Mouse (Mus musculus): ENCODE results near the gene Gm32742. TPM values are rescaled to one million over a fixed set of nuclear protein-coding genes. Genes with fewer than 3 reads are reported as not detected.

The Gm32742 gene
- total RNA-seq, 1 experiment = under 0.01 TPM

- H3K4me3 ChIP-seq (ENCODE audit: insufficient read depth in 1 of 2, low read depth in 1 of 2, low read length in 2 of 2, poor library complexity in 1 of 2, severe bottlenecking in 1 of 2) = no peak overlapping the region
These were observed 18.0 kb downstream of the Gm32742 start for GRCm38 (mm10) chr9:51147294-51147693.

GRCm38 (mm10) chr9:51146496-51146895 lies 18.8 kb downstream of the Gm32742 start:
- H3K4me1 ChIP-seq (ENCODE audit: control insufficient read depth in 2 of 2, insufficient read depth in 2 of 2, low read length in 2 of 2, poor library complexity in 1 of 2) = no peaks in the 10 kb centered on the region
- no peak overlapping the region for H3K9ac ChIP-seq (ENCODE audit: insufficient read depth, low read depth, low read length, poor library complexity, severe bottlenecking)
- in situ Hi-C loops (cut with MboI; ENCODE audit: low sequenced_read_pairs in 2 of 2, unreplicated experiment in 2 of 2) = loop anchor here in 1 of 2 experiments (10.0 kb wide), 1 partner anchor 292 kb away; no protein-coding TSS in a partner anchor
- no peak for TF ChIP-seq MAFK (IDR thresholded peaks at IDR 0.05; ENCODE audit: insufficient read depth, low read depth, low read length)
- no peak for TF ChIP-seq ZC3H11A (IDR thresholded peaks at IDR 0.05; ENCODE audit: borderline replicate concordance, low read depth, low read length)
- TF ChIP-seq ZNF384 (IDR thresholded peaks at IDR 0.05; ENCODE audit: low read depth, low read length) = no peak
- TF ChIP-seq HCFC1 (IDR thresholded peaks at IDR 0.05; ENCODE audit: borderline replicate concordance, insufficient read depth, low read length) = no peak
- TF ChIP-seq CHD2 (IDR thresholded peaks at IDR 0.05; ENCODE audit: low read depth, low read length) = no peak
- H3K9me3 ChIP-seq (ENCODE audit: control insufficient read depth, insufficient read depth, low read depth, low read length) = no peaks in the 10 kb centered on the region
- no peak overlapping the region for H3K4me3 ChIP-seq (ENCODE audit: insufficient read depth in 1 of 2, low read depth in 1 of 2, low read length in 2 of 2, poor library complexity in 1 of 2, severe bottlenecking in 1 of 2)
- H3K36me3 ChIP-seq (ENCODE audit: control insufficient read depth, insufficient read depth, low read length, poor library complexity, severe bottlenecking) = no peaks in the 10 kb centered on the region
- DNase-seq (ENCODE audit: low read depth, low spot score) = no peak
- H3K27ac ChIP-seq (ENCODE audit: insufficient read depth, low read depth, low read length, poor library complexity, severe bottlenecking) = no peak overlapping the region

More at GRCm38 (mm10) chr9:51147294-51147693, 18.0 kb downstream of the Gm32742 start:
- no peak for DNase-seq (ENCODE audit: low read depth, low spot score)
- Histone ChIP-seq H3K9ac (ENCODE audit: insufficient read depth, low read depth, low read length, poor library complexity, severe bottlenecking) (no peak overlapping the region), H3K9me3 (ENCODE audit: control insufficient read depth, insufficient read depth, low read depth, low read length) (no peaks in the 10 kb centered on the region), H3K27ac (ENCODE audit: insufficient read depth, low read depth, low read length, poor library complexity, severe bottlenecking) (no peak overlapping the region), H3K4me1 (ENCODE audit: control insufficient read depth in 2 of 2, insufficient read depth in 2 of 2, low read length in 2 of 2, poor library complexity in 1 of 2) (peaks cover 0 to 4% of the 10 kb centered on the region in 2 experiments; a peak in 1 of 4 replicates), H3K36me3 (ENCODE audit: control insufficient read depth, insufficient read depth, low read length, poor library complexity, severe bottlenecking) (no peaks in the 10 kb centered on the region)
- no peak for TF ChIP-seq ZC3H11A (IDR thresholded peaks at IDR 0.05; ENCODE audit: borderline replicate concordance, low read depth, low read length)
- TF ChIP-seq ZNF384 (IDR thresholded peaks at IDR 0.05; ENCODE audit: low read depth, low read length) = no peak
- no peak for TF ChIP-seq CHD2 (IDR thresholded peaks at IDR 0.05; ENCODE audit: low read depth, low read length)
- TF ChIP-seq HCFC1 (IDR thresholded peaks at IDR 0.05; ENCODE audit: borderline replicate concordance, insufficient read depth, low read length) = no peak
- TF ChIP-seq MAFK (IDR thresholded peaks at IDR 0.05; ENCODE audit: insufficient read depth, low read depth, low read length) = no peak
- in situ Hi-C loops (cut with MboI; ENCODE audit: low sequenced_read_pairs in 2 of 2, unreplicated experiment in 2 of 2) = loop anchor here in 1 of 2 experiments (10.0 kb wide), 1 partner anchor 292 kb away; no protein-coding TSS in a partner anchor

- DNase-seq (ENCODE audit: low read depth, low spot score) = no peak
- no peaks in the 10 kb centered on the region for H3K36me3 ChIP-seq (ENCODE audit: control insufficient read depth, insufficient read depth, low read length, poor library complexity, severe bottlenecking)
- no peaks in the 10 kb centered on the region for H3K4me1 ChIP-seq (ENCODE audit: control insufficient read depth in 2 of 2, insufficient read depth in 2 of 2, low read length in 2 of 2, poor library complexity in 1 of 2)
- H3K27ac ChIP-seq (ENCODE audit: insufficient read depth, low read depth, low read length, poor library complexity, severe bottlenecking) = no peak overlapping the region
- TF ChIP-seq ZNF384 (IDR thresholded peaks at IDR 0.05; ENCODE audit: low read depth, low read length) (no peak), HCFC1 (IDR thresholded peaks at IDR 0.05; ENCODE audit: borderline replicate concordance, insufficient read depth, low read length) (no peak), ZC3H11A (IDR thresholded peaks at IDR 0.05; ENCODE audit: borderline replicate concordance, low read depth, low read length) (no peak), MAFK (IDR thresholded peaks at IDR 0.05; ENCODE audit: insufficient read depth, low read depth, low read length) (no peak), CHD2 (IDR thresholded peaks at IDR 0.05; ENCODE audit: low read depth, low read length) (no peak)
- in situ Hi-C loops (cut with MboI; ENCODE audit: low sequenced_read_pairs in 2 of 2, unreplicated experiment in 2 of 2) = loop anchor here in 1 of 2 experiments (10.0 kb wide), 1 partner anchor 289 kb away; no protein-coding TSS in a partner anchor
- no peak overlapping the region for H3K4me3 ChIP-seq (ENCODE audit: insufficient read depth in 1 of 2, low read depth in 1 of 2, low read length in 2 of 2, poor library complexity in 1 of 2, severe bottlenecking in 1 of 2)
- no peaks in the 10 kb centered on the region for H3K9me3 ChIP-seq (ENCODE audit: control insufficient read depth, insufficient read depth, low read depth, low read length)
- no peak overlapping the region for H3K9ac ChIP-seq (ENCODE audit: insufficient read depth, low read depth, low read length, poor library complexity, severe bottlenecking)
These were observed 21.1 kb downstream of the Gm32742 start for GRCm38 (mm10) chr9:51144218-51144617.

GRCm38 (mm10) chr9:51143437-51143836 lies 21.9 kb downstream of the Gm32742 start:
- Histone ChIP-seq H3K36me3 (ENCODE audit: control insufficient read depth, insufficient read depth, low read length, poor library complexity, severe bottlenecking) (no peaks in the 10 kb centered on the region), H3K9ac (ENCODE audit: insufficient read depth, low read depth, low read length, poor library complexity, severe bottlenecking) (no peak overlapping the region), H3K4me1 (ENCODE audit: control insufficient read depth in 2 of 2, insufficient read depth in 2 of 2, low read length in 2 of 2, poor library complexity in 1 of 2) (no peaks in the 10 kb centered on the region), H3K27ac (ENCODE audit: insufficient read depth, low read depth, low read length, poor library complexity, severe bottlenecking) (no peak overlapping the region), H3K9me3 (ENCODE audit: control insufficient read depth, insufficient read depth, low read depth, low read length) (no peaks in the 10 kb centered on the region), H3K4me3 (ENCODE audit: insufficient read depth in 1 of 2, low read depth in 1 of 2, low read length in 2 of 2, poor library complexity in 1 of 2, severe bottlenecking in 1 of 2) (no peak overlapping the region)
- DNase-seq (ENCODE audit: low read depth, low spot score) = no peak
- in situ Hi-C loops (cut with MboI; ENCODE audit: low sequenced_read_pairs in 2 of 2, unreplicated experiment in 2 of 2) = loop anchor here in 1 of 2 experiments (10.0 kb wide), 1 partner anchor 289 kb away; no protein-coding TSS in a partner anchor
- TF ChIP-seq ZNF384 (IDR thresholded peaks at IDR 0.05; ENCODE audit: low read depth, low read length) (no peak), CHD2 (IDR thresholded peaks at IDR 0.05; ENCODE audit: low read depth, low read length) (no peak), ZC3H11A (IDR thresholded peaks at IDR 0.05; ENCODE audit: borderline replicate concordance, low read depth, low read length) (no peak), HCFC1 (IDR thresholded peaks at IDR 0.05; ENCODE audit: borderline replicate concordance, insufficient read depth, low read length) (no peak)

Measured in ES-E14 (cell line).